Mouse (Mus musculus) megakaryocyte, embryonic 14.5 days (primary cell): ENCODE results near the gene Psmb5.

ENCODE experiments used
- FLI1 ChIP-seq: IDR thresholded peaks from 2 replicates; pipeline ENCODE4 v1.6.1; 2012; ENCODE audit warnings: low read length, inconsistent platforms, mixed read lengths
- GATA1 ChIP-seq: IDR thresholded peaks from 3 replicates; pipeline ENCODE4 v1.6.1; 2012; ENCODE audit warnings: mixed read lengths, low read length, inconsistent platforms, borderline replicate concordance

DNA sequence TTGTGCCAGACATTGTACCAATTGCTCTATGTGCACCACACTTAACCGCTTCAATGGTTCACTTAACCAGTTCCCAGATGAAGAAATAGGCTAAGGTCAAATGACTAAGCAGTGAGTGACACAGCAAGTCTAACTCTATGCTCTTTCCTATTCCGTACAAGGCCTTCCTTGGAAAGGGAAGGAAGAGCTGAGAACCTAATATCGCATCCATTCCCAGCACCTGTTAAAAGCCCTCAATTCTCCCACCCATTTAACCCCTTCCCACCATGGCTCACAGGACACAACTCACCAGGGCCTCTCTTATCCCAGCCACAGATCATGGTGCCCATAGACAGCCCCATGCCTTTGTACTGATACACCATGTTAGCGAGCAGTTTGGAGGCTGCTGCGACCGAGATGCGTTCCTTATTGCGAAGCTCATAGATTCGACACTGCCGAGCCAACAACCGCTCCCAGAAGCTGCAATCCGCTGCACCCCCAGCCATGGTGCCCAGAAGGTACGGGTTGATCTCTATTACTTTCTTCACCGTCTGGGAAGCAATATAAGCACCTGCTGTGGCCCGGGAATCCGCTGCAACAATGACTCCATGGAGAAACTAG, 1.5 kb downstream of the Psmb5 start:
- TF ChIP-seq GATA1 (no peak), FLI1 (no peak)
